Comparison of ENCODE assay signal across 23 mouse cellular contexts in the genomic region with DNA sequence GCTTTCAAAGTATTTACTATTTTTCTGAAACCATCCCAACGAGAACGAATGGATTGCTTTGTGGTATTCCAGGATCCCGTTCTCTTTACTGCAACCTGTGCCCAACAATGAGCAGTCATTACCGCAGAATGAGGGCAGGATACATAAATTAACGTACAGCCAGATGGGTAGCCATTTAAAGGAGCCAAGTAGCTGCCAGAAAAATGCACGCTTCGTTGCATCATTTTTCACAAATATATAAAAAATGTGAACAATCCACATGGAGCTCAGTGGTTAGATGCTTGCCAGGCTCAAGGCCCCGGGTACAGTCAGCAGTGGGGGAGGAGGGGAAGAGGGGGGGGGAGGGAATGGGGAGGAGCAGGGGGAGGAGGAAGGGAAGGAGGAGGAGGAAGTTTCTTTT.
DNase-seq lines count a peak whose midpoint lies in the region; ATAC-seq and TF ChIP-seq lines count a peak whose summit lies in the region.
"Had no signal": no experiment of that assay in that cellular context is flagged by ENCODE, and none has a peak within 500 bp of the region (broad histone marks: within the 10 kb centered on the region; RNA-seq: fewer than 3 reads in every experiment).

No protein-coding gene starts in this region.

- H3K27me3 ChIP-seq in forebrain, embryonic 13.5 days = no peaks in the 10 kb centered on the region
- no peaks in the 10 kb centered on the region for H3K27me3 ChIP-seq in forebrain, embryonic 10.5 days (ENCODE audit: poor library complexity, severe bottlenecking)
- H3K27me3 ChIP-seq in hindbrain, postnatal 0 days (ENCODE audit: insufficient read depth, low read length) = no peaks in the 10 kb centered on the region
- H3K27me3 ChIP-seq in hindbrain, embryonic 13.5 days = no peaks in the 10 kb centered on the region
- H3K27me3 ChIP-seq in limb, embryonic 10.5 days (ENCODE audit: low read depth, poor library complexity, severe bottlenecking) = no peaks in the 10 kb centered on the region
- H3K27me3 ChIP-seq: CH12.LX; embryonic facial prominence, embryonic 13.5 days; hindbrain, embryonic 15.5 days had no signal

- H3K9me3 ChIP-seq in forebrain, embryonic 13.5 days (replicated peaks) = no peaks in the 10 kb centered on the region
- no peaks in the 10 kb centered on the region for H3K9me3 ChIP-seq in forebrain, embryonic 10.5 days
- no peaks in the 10 kb centered on the region for H3K9me3 ChIP-seq in hindbrain, postnatal 0 days (ENCODE audit: low read length)
- no peaks in the 10 kb centered on the region for H3K9me3 ChIP-seq in hindbrain, embryonic 13.5 days
- H3K9me3 ChIP-seq in limb, embryonic 10.5 days (replicated peaks) = no peaks in the 10 kb centered on the region
- H3K9me3 ChIP-seq: embryonic facial prominence, embryonic 13.5 days; heart, embryonic 13.5 days; hindbrain, embryonic 15.5 days had no signal

- peak; percentile 82 for ATAC-seq in forebrain, embryonic 13.5 days
- no peak for ATAC-seq in hindbrain, postnatal 0 days
- ATAC-seq in hindbrain, embryonic 13.5 days (ENCODE audit: low FRiP score) = no peak
- ATAC-seq: inflammation-experienced regulatory T-cells, adult 6 months; intestine, postnatal 0 days had no signal

- no peaks in the 10 kb centered on the region for H3K36me3 ChIP-seq in forebrain, embryonic 13.5 days (ENCODE audit: poor library complexity, severe bottlenecking)
- no peaks in the 10 kb centered on the region for H3K36me3 ChIP-seq in forebrain, embryonic 10.5 days (replicated peaks)
- no peaks in the 10 kb centered on the region for H3K36me3 ChIP-seq in hindbrain, postnatal 0 days (ENCODE audit: insufficient read depth, low read length)
- H3K36me3 ChIP-seq in hindbrain, embryonic 13.5 days = no peaks in the 10 kb centered on the region
- no peaks in the 10 kb centered on the region for H3K36me3 ChIP-seq in limb, embryonic 10.5 days
- H3K36me3 ChIP-seq: embryonic facial prominence, embryonic 13.5 days; heart, embryonic 13.5 days; hindbrain, embryonic 15.5 days had no signal

- no peak overlapping the region for H3K4me3 ChIP-seq in forebrain, embryonic 13.5 days
- H3K4me3 ChIP-seq in forebrain, embryonic 10.5 days = no peak overlapping the region
- H3K4me3 ChIP-seq in hindbrain, postnatal 0 days (ENCODE audit: low read length) = no peak overlapping the region
- no peak overlapping the region for H3K4me3 ChIP-seq in hindbrain, embryonic 13.5 days
- H3K4me3 ChIP-seq in embryonic fibroblast, embryonic 13.5 days (ENCODE audit: insufficient read depth, low read length) = no peak overlapping the region
- no peak overlapping the region for H3K4me3 ChIP-seq in limb, embryonic 10.5 days
- H3K4me3 ChIP-seq: embryonic facial prominence, embryonic 13.5 days; erythroblast, embryonic 14.5 days; heart, embryonic 13.5 days; hindbrain, embryonic 15.5 days had no signal

- H3K4me1 ChIP-seq in forebrain, embryonic 13.5 days = no peaks in the 10 kb centered on the region
- no peaks in the 10 kb centered on the region for H3K4me1 ChIP-seq in forebrain, embryonic 10.5 days
- no peaks in the 10 kb centered on the region for H3K4me1 ChIP-seq in hindbrain, postnatal 0 days (ENCODE audit: insufficient read depth, low read length)
- H3K4me1 ChIP-seq in hindbrain, embryonic 13.5 days (replicated peaks) = no peaks in the 10 kb centered on the region; the same call in 1 of the 2 replicates
- no peaks in the 10 kb centered on the region for H3K4me1 ChIP-seq in embryonic fibroblast, embryonic 13.5 days (ENCODE audit: control insufficient read depth, insufficient read depth, low read length)
- H3K4me1 ChIP-seq in limb, embryonic 10.5 days = 0 out of 2 replicates have a peak, but pooled peaks cover 5% of the 10 kb centered on the region
- H3K4me1 ChIP-seq: heart, embryonic 13.5 days had no signal

- no peak for TF ChIP-seq POLR2A in embryonic fibroblast, embryonic 13.5 days (IDR thresholded peaks at IDR 0.05; ENCODE audit: low read depth, low read length)

- H3K9ac ChIP-seq in forebrain, embryonic 13.5 days = no peak overlapping the region
- no peak overlapping the region for H3K9ac ChIP-seq in hindbrain, postnatal 0 days (replicated peaks; ENCODE audit: low read length)
- H3K9ac ChIP-seq in hindbrain, embryonic 13.5 days = no peak overlapping the region
- H3K9ac ChIP-seq: embryonic facial prominence, embryonic 13.5 days; heart, embryonic 13.5 days; hindbrain, embryonic 15.5 days had no signal

- 47% methylated on average over 8 of the region's 8 CpGs for WGBS in forebrain, embryonic 13.5 days
- 90% methylated on average over 8 of the region's 8 CpGs for WGBS in forebrain, embryonic 10.5 days
- WGBS in hindbrain, postnatal 0 days = 40% methylated on average over 8 of the region's 8 CpGs
- 59% methylated on average over 8 of the region's 8 CpGs for whole genome bisulfite sequencing in hindbrain, embryonic 13.5 days
- 82% methylated on average over 8 of the region's 8 CpGs for WGBS in limb, embryonic 10.5 days

- no peak overlapping the region for H3K27ac ChIP-seq in forebrain, embryonic 13.5 days
- H3K27ac ChIP-seq in forebrain, embryonic 10.5 days = no peak overlapping the region
- no peak overlapping the region for H3K27ac ChIP-seq in hindbrain, postnatal 0 days
- H3K27ac ChIP-seq in hindbrain, embryonic 13.5 days = no peak overlapping the region
- H3K27ac ChIP-seq in embryonic fibroblast, embryonic 13.5 days (ENCODE audit: insufficient read depth, low read length) = peak overlapping the region; percentile 41
- H3K27ac ChIP-seq in limb, embryonic 10.5 days = no peak overlapping the region
- H3K27ac ChIP-seq: embryonic facial prominence, embryonic 13.5 days; heart, embryonic 13.5 days; hindbrain, embryonic 15.5 days had no signal

- H3K4me2 ChIP-seq in forebrain, embryonic 13.5 days = no peak overlapping the region
- H3K4me2 ChIP-seq in hindbrain, postnatal 0 days (ENCODE audit: low read depth, low read length) = no peak overlapping the region
- no peak overlapping the region for H3K4me2 ChIP-seq in hindbrain, embryonic 13.5 days
- H3K4me2 ChIP-seq: embryonic facial prominence, embryonic 13.5 days; heart, embryonic 13.5 days; hindbrain, embryonic 15.5 days had no signal

- DNase-seq in forebrain, embryonic 10.5 days (ENCODE audit: extremely low spot score, low spot score) = no peak
- DNase-seq in hindbrain, postnatal 0 days (ENCODE audit: low spot score) = peak; percentile 44
- peak; percentile 61 for DNase-seq in 3134 (ENCODE audit: extremely low read depth, insufficient read length, low spot score)
- DNase-seq in layer of hippocampus, postnatal 10 days (ENCODE audit: low spot score in 2 of 2) = no peak
- DNase-seq in limb, embryonic 10.5 days (ENCODE audit: low spot score) = no peak
- DNase-seq: adrenal gland, adult 2 months; adrenal gland, postnatal 25 days; cerebellum, adult 2 months; cerebellum, postnatal 14 days; gastrocnemius, postnatal 36 days; heart, adult 11 months; heart, postnatal 4 days; kidney, adult 8-10 months had no signal

- TF ChIP-seq CTCF in hindbrain, postnatal 0 days (IDR thresholded peaks at IDR 0.05; ENCODE audit: low read depth) = no peak
- TF ChIP-seq CTCF in embryonic fibroblast, embryonic 13.5 days (IDR thresholded peaks at IDR 0.05; ENCODE audit: borderline replicate concordance, insufficient read depth, low read length) = no peak

Comparison
In these comparisons a context has a peak if more than half of its experiments do, and no peak if none do; other contexts are left out.
1. DNase-seq: peak in hindbrain, postnatal 0 days (single experiment) and 3134 (single experiment); none in forebrain, embryonic 10.5 days (single experiment), layer of hippocampus, postnatal 10 days (0 of 2) and limb, embryonic 10.5 days (single experiment).